Mouse (Mus musculus): Measurements from ENCODE around the gene Trim46.

- TF ChIP-seq CTCF (conservative IDR thresholded peaks at IDR 0.05; ENCODE audit: low read length) (no peak), POU5F1 (IDR thresholded peaks at IDR 0.05; ENCODE audit: borderline replicate concordance, low read length) (no peak)
These were observed 57.6 kb downstream of the Trim46 start for GRCm38 (mm10) chr3:89188478-89188875.

All from E14TG2a.4 (cell line).